Mouse (Mus musculus): ENCODE measurements at regions not wholly inside any gene's neighbourhood (a gene's known extent, or its start where the extent isn't known, plus 50 kb on each side); places are given as distances from the start of the nearest gene placed in this dataset.

DNA sequence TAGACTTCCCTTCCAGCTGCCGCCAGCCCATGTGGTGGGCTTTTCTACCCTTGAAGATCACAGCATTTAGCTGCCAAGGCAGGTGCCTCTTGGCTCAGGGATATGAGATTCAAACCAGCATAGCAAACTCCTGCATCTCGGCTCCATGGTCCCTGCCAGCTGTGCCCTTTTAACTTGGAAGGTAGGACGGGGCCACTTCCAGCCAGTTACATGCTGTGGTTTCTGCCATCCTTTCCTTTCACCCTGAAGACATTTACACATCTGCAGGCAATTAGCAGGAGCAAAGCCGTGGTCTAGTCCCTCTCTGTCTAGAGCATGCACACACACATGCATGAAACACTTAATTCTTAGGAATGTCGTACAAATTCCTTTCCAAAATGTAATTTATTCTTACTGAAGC, 64.1 kb upstream of the Sh3gl3 start:
- TF ChIP-seq CTCF (IDR thresholded peaks at IDR 0.05; ENCODE audit: borderline replicate concordance, extremely low read depth, insufficient read depth, insufficient read length) (no peak), POLR2A (IDR thresholded peaks at IDR 0.05; ENCODE audit: borderline replicate concordance, extremely low read depth, insufficient read depth, insufficient read length, poor library complexity, severe bottlenecking) (no peak)

All from brain, embryonic 14.5 days (tissue).